Mouse (Mus musculus): ENCODE data around the gene Snrpd3. TPM values are rescaled to one million over a fixed set of nuclear protein-coding genes. Genes with fewer than 3 reads are reported as not detected.
"Not testable (repeated sequence)": the region's sequence is repeated elsewhere in the genome, so short reads cannot be mapped to it uniquely, and the experiment has no call there.

Snrpd3 gene
- polyA plus RNA-seq (2015; fragmentation: Nextera tagmentation; extraction: Ambion mirVana), result 96.6 and 101 TPM in 2 replicates

DNA sequence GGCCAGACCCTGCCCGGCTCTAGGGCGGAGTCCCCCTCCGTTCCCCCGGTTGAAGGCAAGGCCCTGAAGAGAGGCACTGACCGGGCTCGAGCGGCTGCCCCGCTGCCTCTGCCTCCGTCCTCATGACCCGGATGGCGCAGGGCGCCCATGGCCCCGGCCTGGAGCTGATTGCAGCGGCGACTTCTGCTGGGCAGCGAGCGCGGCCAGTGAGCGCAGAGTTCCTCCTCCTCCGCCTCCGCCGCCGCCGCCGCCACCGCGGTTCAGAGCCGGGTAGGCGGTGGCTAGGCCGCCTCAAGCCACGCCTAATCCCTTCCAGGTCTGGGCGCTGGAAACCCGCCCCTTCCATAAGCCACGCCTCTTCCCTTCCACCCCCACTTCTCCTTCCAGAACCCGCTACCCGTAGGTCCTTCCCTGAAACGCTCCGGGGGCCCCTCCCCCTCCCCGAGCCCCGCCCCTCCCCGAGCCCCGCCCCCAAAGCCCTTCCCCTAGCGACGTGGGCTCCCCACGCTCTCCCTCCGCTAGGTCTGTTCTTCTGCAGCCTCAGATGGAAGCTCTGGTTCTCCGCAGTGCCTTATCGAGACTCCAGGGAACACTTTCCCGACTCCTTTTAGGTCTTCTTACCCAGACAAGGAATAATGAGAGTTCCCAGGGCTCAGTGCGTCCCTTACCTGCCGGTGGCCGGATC is at the start of gene Snrpd3:
Snrpd3 (plus strand) TSS at position 479 of the 685 bp plus-strand sequence.
- Histone ChIP-seq H3K36me3 (peaks cover 32% of the 10 kb centered on the region), H3K4me2 (peak within 1 kb of the TSS; percentile 93), H3K9me3 (no peaks in the 10 kb centered on the region), H3K27me3 (replicated peaks) (no peaks in the 10 kb centered on the region), H3K9ac (peak within 1 kb of the TSS; percentile 97), H3K27ac (replicated peaks) (peak within 1 kb of the TSS; percentile 99), H3K4me1 (peaks cover 60% of the 10 kb centered on the region), H3K4me3 (peak within 1 kb of the TSS; percentile 84)
- 1% methylated on average over 47 of the region's 52 CpGs for WGBS
- peak; percentile 95 for ATAC-seq (ENCODE audit: extremely low read depth, insufficient number of reproducible peaks, low FRiP score, low TSS enrichment)

- Histone ChIP-seq H3K27ac (replicated peaks) (no peak overlapping the region), H3K27me3 (replicated peaks) (no peaks in the 10 kb centered on the region), H3K9me3 (no peaks in the 10 kb centered on the region), H3K4me3 (no peak overlapping the region), H3K9ac (no peak overlapping the region), H3K4me1 (peaks cover 7% of the 10 kb centered on the region), H3K36me3 (no peaks in the 10 kb centered on the region), H3K4me2 (no peak overlapping the region)
- ATAC-seq (ENCODE audit: extremely low read depth, insufficient number of reproducible peaks, low FRiP score, low TSS enrichment), result no peak
- 66% methylated on average over 8 of the region's 8 CpGs for WGBS
Measured at GRCm38 (mm10) chr10:75473411-75473810, 43.9 kb upstream of the Snrpd3 start.

- Histone ChIP-seq H3K9me3 (no peaks in the 10 kb centered on the region), H3K9ac (peak overlapping the region; percentile 40; the same call in 1 of the 2 replicates), H3K36me3 (no peaks in the 10 kb centered on the region), H3K27ac (replicated peaks) (no peak overlapping the region), H3K4me3 (no peak overlapping the region), H3K27me3 (replicated peaks) (no peaks in the 10 kb centered on the region), H3K4me1 (peaks cover 7% of the 10 kb centered on the region), H3K4me2 (no peak overlapping the region)
- 28% methylated on average over 5 of the region's 5 CpGs for WGBS
- no peak for ATAC-seq (ENCODE audit: extremely low read depth, insufficient number of reproducible peaks, low FRiP score, low TSS enrichment)
Measured at GRCm38 (mm10) chr10:75474571-75474970, 42.8 kb upstream of the Snrpd3 start.

DNA sequence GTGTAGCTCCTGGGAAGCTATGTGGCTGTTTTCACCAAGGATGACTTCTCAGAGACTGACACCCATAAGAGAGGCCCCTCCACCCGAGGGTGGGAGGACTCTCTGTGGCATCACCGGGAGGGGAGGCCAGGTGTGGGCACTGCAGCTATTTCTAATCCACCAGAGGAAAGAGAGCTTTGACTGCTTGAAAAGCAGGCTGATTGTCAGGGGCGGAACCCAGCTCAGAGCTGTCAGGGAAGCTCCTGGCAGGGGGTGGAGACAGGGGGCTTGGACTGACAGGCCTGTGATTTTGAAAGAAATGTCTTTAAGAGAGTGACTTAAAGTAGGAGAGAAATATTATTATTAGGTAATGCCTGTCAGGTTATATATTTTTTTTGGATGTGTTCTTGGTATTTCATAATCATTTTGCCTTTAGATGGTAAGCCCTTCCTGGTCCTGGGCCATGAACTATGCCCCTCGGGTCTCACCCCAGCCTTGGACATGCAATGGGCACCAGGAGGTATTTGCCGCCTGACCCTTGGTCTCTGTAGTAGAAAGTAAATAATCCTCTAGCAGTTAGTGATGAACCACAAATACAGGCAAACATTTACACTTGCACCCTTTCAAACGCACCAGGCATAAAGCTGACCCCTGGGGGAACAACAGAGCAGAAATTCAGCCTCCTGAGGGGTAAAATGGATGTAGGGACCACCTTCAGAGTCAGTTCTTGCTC is 42.1 kb upstream of the Snrpd3 start:
- ATAC-seq (ENCODE audit: extremely low read depth, insufficient number of reproducible peaks, low FRiP score, low TSS enrichment); H3K27ac ChIP-seq (replicated peaks); H3K36me3 ChIP-seq; H3K4me3 ChIP-seq; H3K4me1 ChIP-seq; H3K4me2 ChIP-seq; H3K27me3 ChIP-seq (replicated peaks); H3K9me3 ChIP-seq: not testable (repeated sequence)
- WGBS, result 38% methylated on average over 5 of the region's 6 CpGs
- H3K9ac ChIP-seq, result peak overlapping the region; percentile 40; the same call in 1 of the 2 replicates

- ATAC-seq (ENCODE audit: extremely low read depth, insufficient number of reproducible peaks, low FRiP score, low TSS enrichment), result no peak
- no peak overlapping the region for H3K4me2 ChIP-seq
- no peaks in the 10 kb centered on the region for H3K27me3 ChIP-seq (replicated peaks)
- H3K9ac ChIP-seq, result no peak overlapping the region
- no peaks in the 10 kb centered on the region for H3K9me3 ChIP-seq
- H3K36me3 ChIP-seq, result no peaks in the 10 kb centered on the region
- H3K4me3 ChIP-seq, result no peak overlapping the region
- H3K4me1 ChIP-seq, result peaks cover 7% of the 10 kb centered on the region
- H3K27ac ChIP-seq (replicated peaks), result no peak overlapping the region
- WGBS, result 70% methylated on average over 9 of the region's 9 CpGs
Measured at GRCm38 (mm10) chr10:75477034-75477433, 40.3 kb upstream of the Snrpd3 start.

GRCm38 (mm10) chr10:75479955-75480354 is 37.4 kb upstream of the Snrpd3 start:
- H3K27ac ChIP-seq (replicated peaks), result no peak overlapping the region
- H3K36me3 ChIP-seq, result no peaks in the 10 kb centered on the region
- H3K4me2 ChIP-seq, result no peak overlapping the region
- no peak overlapping the region for H3K4me3 ChIP-seq
- no peak for ATAC-seq (ENCODE audit: extremely low read depth, insufficient number of reproducible peaks, low FRiP score, low TSS enrichment)
- no peak overlapping the region for H3K9ac ChIP-seq
- no peaks in the 10 kb centered on the region for H3K27me3 ChIP-seq (replicated peaks)
- H3K9me3 ChIP-seq, result no peaks in the 10 kb centered on the region
- peaks cover 5% of the 10 kb centered on the region for H3K4me1 ChIP-seq
- 69% methylated on average over 2 of the region's 2 CpGs for WGBS

GRCm38 (mm10) chr10:75481703-75482102 is 35.6 kb upstream of the Snrpd3 start:
- Histone ChIP-seq H3K9ac (no peak overlapping the region), H3K27ac (replicated peaks) (no peak overlapping the region), H3K4me3 (no peak overlapping the region), H3K4me1 (0 out of 2 replicates have a peak, but pooled peaks cover 4% of the 10 kb centered on the region), H3K4me2 (no peak overlapping the region), H3K36me3 (no peaks in the 10 kb centered on the region), H3K9me3 (no peaks in the 10 kb centered on the region), H3K27me3 (replicated peaks) (no peaks in the 10 kb centered on the region)
- 50% methylated on average over 4 of the region's 4 CpGs for WGBS
- ATAC-seq (ENCODE audit: extremely low read depth, insufficient number of reproducible peaks, low FRiP score, low TSS enrichment), result no peak

DNA sequence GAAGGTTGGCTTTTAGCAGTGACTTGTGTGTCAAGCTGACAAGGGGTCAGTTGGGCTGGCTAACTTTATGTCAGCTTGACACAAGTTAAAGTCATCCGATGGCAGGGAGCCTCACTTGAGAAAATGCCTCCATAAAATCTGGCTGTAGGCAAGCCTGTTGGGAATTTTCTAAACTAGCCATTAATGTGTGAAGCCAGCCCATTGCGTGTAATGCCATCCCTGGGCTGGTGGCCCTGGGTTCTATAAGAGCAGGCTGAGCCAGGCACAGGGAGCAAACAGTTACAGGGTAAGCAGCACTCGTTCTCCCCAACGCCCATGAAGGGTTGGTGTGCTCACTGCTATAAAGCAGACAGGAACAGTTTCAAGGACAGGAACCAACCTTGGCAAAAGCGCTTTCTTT is 35.1 kb upstream of the Snrpd3 start:
- Histone ChIP-seq H3K9ac (no peak overlapping the region), H3K4me3 (no peak overlapping the region), H3K4me2 (no peak overlapping the region), H3K4me1 (0 out of 2 replicates have a peak, but pooled peaks cover 4% of the 10 kb centered on the region), H3K9me3 (no peaks in the 10 kb centered on the region), H3K27ac (replicated peaks) (no peak overlapping the region), H3K36me3 (no peaks in the 10 kb centered on the region), H3K27me3 (replicated peaks) (no peaks in the 10 kb centered on the region)
- no peak for ATAC-seq (ENCODE audit: extremely low read depth, insufficient number of reproducible peaks, low FRiP score, low TSS enrichment)
- WGBS, result 78% methylated on average over 5 of the region's 5 CpGs

DNA sequence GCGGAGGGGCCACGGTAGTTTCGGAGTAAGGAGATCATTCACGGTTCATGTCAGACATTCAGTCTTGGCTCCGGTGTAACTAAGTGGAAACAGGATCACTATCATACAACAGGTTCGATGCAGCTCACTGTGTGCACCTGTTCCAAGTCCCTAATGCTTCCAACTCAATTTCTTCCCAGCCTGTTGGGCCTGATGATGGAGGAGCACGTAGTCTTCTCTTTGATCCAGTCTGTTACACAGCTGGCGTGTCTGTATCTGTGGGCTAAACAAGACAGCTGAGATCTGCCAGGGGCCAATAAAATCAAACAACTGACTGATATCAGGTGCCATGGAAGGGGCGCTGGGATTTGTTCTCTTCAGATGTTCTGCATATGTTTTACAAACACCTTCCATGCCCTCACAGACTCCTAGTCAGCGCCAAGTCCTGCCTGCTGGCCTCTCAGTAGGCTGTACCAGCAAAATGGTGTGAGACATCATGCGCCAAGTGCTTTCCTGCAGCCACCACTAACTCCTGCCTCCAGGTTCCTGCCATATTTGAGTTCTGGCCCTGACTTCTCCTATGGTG is 34.4 kb upstream of the Snrpd3 start:
- no peak for ATAC-seq (ENCODE audit: extremely low read depth, insufficient number of reproducible peaks, low FRiP score, low TSS enrichment)
- 79% methylated on average over 11 of the region's 11 CpGs for WGBS

DNA sequence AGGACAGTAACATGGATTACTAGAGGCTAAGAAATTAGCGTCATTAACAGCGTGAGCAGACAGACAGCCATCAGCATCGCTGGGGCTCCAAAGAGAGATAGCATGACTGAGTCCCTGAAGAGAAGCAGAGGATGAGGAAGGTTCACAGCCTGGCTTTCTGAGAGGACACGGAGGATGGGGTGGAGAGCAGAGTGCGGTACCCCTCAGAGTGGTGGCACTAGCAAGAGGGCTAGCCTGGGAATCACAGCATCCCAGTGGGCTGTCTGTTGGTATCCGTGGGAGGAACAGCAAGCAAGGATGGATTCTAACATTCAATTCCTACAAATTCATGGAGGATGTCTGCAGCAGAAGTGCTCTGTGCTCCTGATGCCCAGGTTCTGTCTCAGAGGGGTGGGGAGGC is 33.3 kb upstream of the Snrpd3 start:
- Histone ChIP-seq H3K36me3 (no peaks in the 10 kb centered on the region), H3K9me3 (no peaks in the 10 kb centered on the region), H3K27ac (replicated peaks) (no peak overlapping the region), H3K27me3 (replicated peaks) (no peaks in the 10 kb centered on the region), H3K4me2 (no peak overlapping the region), H3K4me1 (peaks cover 5% of the 10 kb centered on the region; the same call in 1 of the 2 replicates), H3K4me3 (no peak overlapping the region), H3K9ac (no peak overlapping the region)
- WGBS, result 76% methylated on average over 6 of the region's 6 CpGs
- no peak for ATAC-seq (ENCODE audit: extremely low read depth, insufficient number of reproducible peaks, low FRiP score, low TSS enrichment)

More for the DNA sequence above, 34.4 kb upstream of the Snrpd3 start:
- Histone ChIP-seq H3K4me2 (no peak overlapping the region), H3K27ac (replicated peaks) (no peak overlapping the region), H3K27me3 (replicated peaks) (no peaks in the 10 kb centered on the region), H3K4me3 (no peak overlapping the region), H3K9ac (no peak overlapping the region), H3K4me1 (0 out of 2 replicates have a peak, but pooled peaks cover 4% of the 10 kb centered on the region), H3K36me3 (no peaks in the 10 kb centered on the region), H3K9me3 (no peaks in the 10 kb centered on the region)

DNA sequence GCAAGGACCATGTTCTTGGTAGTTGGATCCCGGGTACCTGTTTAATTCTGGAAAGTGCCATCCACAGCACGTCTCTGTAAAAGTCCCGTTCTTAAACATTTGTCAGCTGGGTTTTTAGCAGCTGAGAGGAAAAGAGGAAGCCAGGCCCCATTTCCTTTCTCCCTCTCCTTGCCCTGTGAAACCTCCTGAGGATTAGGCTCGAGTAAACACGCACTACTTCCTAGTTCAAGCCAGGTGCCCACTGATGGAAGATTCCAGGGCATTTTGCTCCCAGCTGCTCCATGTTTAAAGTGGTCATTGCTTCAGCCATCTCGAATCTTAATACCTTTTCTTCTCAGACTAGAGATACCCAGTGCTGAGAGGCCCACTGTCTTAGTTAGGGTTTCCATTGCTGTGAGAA is 32.6 kb upstream of the Snrpd3 start:
- no peak overlapping the region for H3K4me2 ChIP-seq
- WGBS, result 53% methylated on average over 6 of the region's 6 CpGs
- no peak for ATAC-seq (ENCODE audit: extremely low read depth, insufficient number of reproducible peaks, low FRiP score, low TSS enrichment)

More for the DNA sequence above, 32.6 kb upstream of the Snrpd3 start:
- no peaks in the 10 kb centered on the region for H3K9me3 ChIP-seq
- H3K36me3 ChIP-seq, result no peaks in the 10 kb centered on the region
- no peak overlapping the region for H3K4me3 ChIP-seq
- no peak overlapping the region for H3K9ac ChIP-seq
- H3K27ac ChIP-seq (replicated peaks), result no peak overlapping the region
- H3K27me3 ChIP-seq (replicated peaks), result no peaks in the 10 kb centered on the region
- H3K4me1 ChIP-seq, result peaks cover 12% of the 10 kb centered on the region

Measured in heart, embryonic 13.5 days (tissue).